Mouse (Mus musculus): ENCODE measurements around the gene Aldh1l1. TPM values are rescaled to one million over a fixed set of nuclear protein-coding genes. Genes with fewer than 3 reads are reported as not detected.
"Not testable (repeated sequence)": the region's sequence is repeated elsewhere in the genome, so short reads cannot be mapped to it uniquely, and the experiment has no call there.

The Aldh1l1 gene
- polyA plus RNA-seq, 1 experiment from 2014 or later, result 6.5 TPM

- WGBS, result 47% methylated on average over 6 of the region's 6 CpGs
- DNase-seq (ENCODE audit: low spot score) (no peak), ATAC-seq (replicated peaks; ENCODE audit: low FRiP score) (no peak)
- Histone ChIP-seq H3K36me3 (ENCODE audit: control insufficient read depth, insufficient read depth, low read length) (peaks cover 24% of the 10 kb centered on the region), H3K27me3 (replicated peaks; ENCODE audit: control insufficient read depth, insufficient read depth, low read length) (no peaks in the 10 kb centered on the region), H3K9me3 (ENCODE audit: control insufficient read depth, low read length) (no peaks in the 10 kb centered on the region), H3K9ac (ENCODE audit: low read depth, low read length) (peak overlapping the region; percentile 68), H3K4me2 (peak overlapping the region; percentile 63), H3K4me3 (ENCODE audit: low read depth, low read length) (peak overlapping the region; percentile 39), H3K27ac (ENCODE audit: low read depth, low read length) (peak overlapping the region; percentile 94), H3K4me1 (replicated peaks; ENCODE audit: control insufficient read depth, insufficient read depth, low read length) (peaks cover 53% of the 10 kb centered on the region)
Measured at GRCm38 (mm10) chr6:90624184-90624583, 138.0 kb downstream of the Aldh1l1 start.

GRCm38 (mm10) chr6:90624733-90625132 is 138.5 kb downstream of the Aldh1l1 start:
- H3K27me3 ChIP-seq (replicated peaks; ENCODE audit: control insufficient read depth, insufficient read depth, low read length), result no peaks in the 10 kb centered on the region
- ATAC-seq (replicated peaks; ENCODE audit: low FRiP score) (peak; percentile 37), DNase-seq (ENCODE audit: low spot score) (peak; percentile 46)
- peak overlapping the region; percentile 39 for H3K4me3 ChIP-seq (ENCODE audit: low read depth, low read length)
- H3K27ac ChIP-seq (ENCODE audit: low read depth, low read length), result peak overlapping the region; percentile 94
- H3K4me1 ChIP-seq (replicated peaks; ENCODE audit: control insufficient read depth, insufficient read depth, low read length), result peaks cover 50% of the 10 kb centered on the region
- peak overlapping the region; percentile 63 for H3K4me2 ChIP-seq
- peak overlapping the region; percentile 68 for H3K9ac ChIP-seq (ENCODE audit: low read depth, low read length)
- 42% methylated on average over 11 of the region's 11 CpGs for WGBS
- no peaks in the 10 kb centered on the region for H3K9me3 ChIP-seq (ENCODE audit: control insufficient read depth, low read length)
- peaks cover 24% of the 10 kb centered on the region for H3K36me3 ChIP-seq (ENCODE audit: control insufficient read depth, insufficient read depth, low read length)

DNA sequence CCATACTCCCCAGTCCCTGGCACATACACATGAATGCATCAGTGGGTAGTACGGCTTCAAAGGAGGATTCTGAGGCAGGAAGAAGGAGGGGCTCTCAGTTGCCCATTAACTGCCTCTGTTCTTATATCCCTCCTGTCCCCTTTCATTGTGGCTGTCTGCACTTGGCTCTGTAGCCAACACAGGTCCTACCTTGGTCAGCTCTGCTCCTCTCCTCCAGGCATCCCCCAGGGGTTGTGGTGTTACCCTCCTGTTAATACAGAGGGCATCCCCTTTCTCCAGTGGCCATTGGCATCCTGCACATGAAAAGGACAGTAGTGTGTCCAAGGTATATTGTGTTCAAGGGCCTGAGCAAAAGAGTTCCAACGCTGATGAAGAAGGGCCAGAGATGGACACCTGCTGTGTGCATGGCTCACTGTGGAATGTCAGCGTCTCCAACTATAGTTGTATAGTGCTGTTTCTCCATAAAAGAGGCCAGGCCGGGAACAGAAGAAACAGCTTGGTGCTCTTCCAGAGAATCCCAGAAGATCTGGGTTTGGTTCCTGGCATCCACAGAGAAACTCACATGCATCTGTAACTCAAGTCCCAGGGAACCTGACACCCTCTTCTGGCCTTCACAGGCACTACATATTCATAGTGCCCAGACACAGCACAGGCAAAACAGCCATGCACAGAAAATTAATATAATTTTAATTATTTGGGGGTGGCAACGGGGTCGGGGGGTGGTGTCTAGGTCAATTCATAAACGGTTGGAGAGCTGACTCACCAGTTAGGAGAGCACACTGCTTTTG is 139.2 kb downstream of the Aldh1l1 start:
- Histone ChIP-seq H3K27me3 (replicated peaks; ENCODE audit: control insufficient read depth, insufficient read depth, low read length) (no peaks in the 10 kb centered on the region), H3K9ac (ENCODE audit: low read depth, low read length) (peak overlapping the region; percentile 68), H3K9me3 (ENCODE audit: control insufficient read depth, low read length) (no peaks in the 10 kb centered on the region), H3K27ac (ENCODE audit: low read depth, low read length) (peak overlapping the region; percentile 94), H3K4me1 (replicated peaks; ENCODE audit: control insufficient read depth, insufficient read depth, low read length) (peaks cover 46% of the 10 kb centered on the region), H3K36me3 (ENCODE audit: control insufficient read depth, insufficient read depth, low read length) (peaks cover 28% of the 10 kb centered on the region), H3K4me3 (ENCODE audit: low read depth, low read length) (peak overlapping the region; percentile 39; the same call in 1 of the 2 replicates), H3K4me2 (peak overlapping the region; percentile 63)
- 79% methylated on average over 7 of the region's 7 CpGs for WGBS
- no peak for ATAC-seq (replicated peaks; ENCODE audit: low FRiP score)
- DNase-seq (ENCODE audit: low spot score), result no peak

GRCm38 (mm10) chr6:90627556-90627955 is 141.3 kb downstream of the Aldh1l1 start:
- Histone ChIP-seq H3K4me1 (replicated peaks; ENCODE audit: control insufficient read depth, insufficient read depth, low read length) (peaks cover 26% of the 10 kb centered on the region), H3K9ac (ENCODE audit: low read depth, low read length) (no peak overlapping the region; the same call in 1 of the 2 replicates)
- ATAC-seq (replicated peaks; ENCODE audit: low FRiP score), result no peak

GRCm38 (mm10) chr6:90629506-90629905 is 143.3 kb downstream of the Aldh1l1 start:
- Histone ChIP-seq H3K36me3 (ENCODE audit: control insufficient read depth, insufficient read depth, low read length) (peaks cover 30% of the 10 kb centered on the region), H3K4me3 (ENCODE audit: low read depth, low read length) (no peak overlapping the region), H3K4me2 (no peak overlapping the region), H3K27me3 (replicated peaks; ENCODE audit: control insufficient read depth, insufficient read depth, low read length) (no peaks in the 10 kb centered on the region), H3K9ac (ENCODE audit: low read depth, low read length) (no peak overlapping the region), H3K9me3 (ENCODE audit: control insufficient read depth, low read length) (no peaks in the 10 kb centered on the region), H3K4me1 (replicated peaks; ENCODE audit: control insufficient read depth, insufficient read depth, low read length) (peaks cover 11% of the 10 kb centered on the region), H3K27ac (ENCODE audit: low read depth, low read length) (no peak overlapping the region)
- DNase-seq (ENCODE audit: low spot score) (no peak), ATAC-seq (replicated peaks; ENCODE audit: low FRiP score) (no peak)
- 71% methylated on average over 6 of the region's 6 CpGs for WGBS

More at GRCm38 (mm10) chr6:90627556-90627955, 141.3 kb downstream of the Aldh1l1 start:
- Histone ChIP-seq H3K27ac (ENCODE audit: low read depth, low read length) (no peak overlapping the region), H3K4me2 (no peak overlapping the region), H3K9me3 (ENCODE audit: control insufficient read depth, low read length) (no peaks in the 10 kb centered on the region), H3K36me3 (ENCODE audit: control insufficient read depth, insufficient read depth, low read length) (peaks cover 30% of the 10 kb centered on the region), H3K27me3 (replicated peaks; ENCODE audit: control insufficient read depth, insufficient read depth, low read length) (no peaks in the 10 kb centered on the region), H3K4me3 (ENCODE audit: low read depth, low read length) (no peak overlapping the region)
- 81% methylated on average over 4 of the region's 4 CpGs for WGBS
- no peak for DNase-seq (ENCODE audit: low spot score)

GRCm38 (mm10) chr6:90630427-90630826 is 144.2 kb downstream of the Aldh1l1 start:
- whole genome bisulfite sequencing, result 86% methylated on average over 7 of the region's 7 CpGs
- peaks cover 28% of the 10 kb centered on the region; the same call in 1 of the 2 replicates for H3K36me3 ChIP-seq (ENCODE audit: control insufficient read depth, insufficient read depth, low read length)

GRCm38 (mm10) chr6:90632526-90632925 is 146.3 kb downstream of the Aldh1l1 start:
- not testable (repeated sequence) for ATAC-seq (replicated peaks; ENCODE audit: low FRiP score); H3K4me1 ChIP-seq (replicated peaks; ENCODE audit: control insufficient read depth, insufficient read depth, low read length); H3K4me2 ChIP-seq; H3K27ac ChIP-seq (ENCODE audit: low read depth, low read length); H3K9me3 ChIP-seq (ENCODE audit: control insufficient read depth, low read length); H3K27me3 ChIP-seq (replicated peaks; ENCODE audit: control insufficient read depth, insufficient read depth, low read length); H3K9ac ChIP-seq (ENCODE audit: low read depth, low read length); DNase-seq (ENCODE audit: low spot score); H3K4me3 ChIP-seq (ENCODE audit: low read depth, low read length)
- 84% methylated on average over 3 of the region's 3 CpGs for WGBS
- H3K36me3 ChIP-seq (ENCODE audit: control insufficient read depth, insufficient read depth, low read length), result peaks cover 22% of the 10 kb centered on the region; the same call in 1 of the 2 replicates

More at GRCm38 (mm10) chr6:90630427-90630826, 144.2 kb downstream of the Aldh1l1 start:
- H3K4me3 ChIP-seq (ENCODE audit: low read depth, low read length), result no peak overlapping the region
- H3K27me3 ChIP-seq (replicated peaks; ENCODE audit: control insufficient read depth, insufficient read depth, low read length), result no peaks in the 10 kb centered on the region
- DNase-seq (ENCODE audit: low spot score) (no peak), ATAC-seq (replicated peaks; ENCODE audit: low FRiP score) (no peak)
- H3K9ac ChIP-seq (ENCODE audit: low read depth, low read length), result no peak overlapping the region
- no peak overlapping the region for H3K4me2 ChIP-seq
- no peaks in the 10 kb centered on the region for H3K9me3 ChIP-seq (ENCODE audit: control insufficient read depth, low read length)
- H3K27ac ChIP-seq (ENCODE audit: low read depth, low read length), result no peak overlapping the region
- H3K4me1 ChIP-seq (replicated peaks; ENCODE audit: control insufficient read depth, insufficient read depth, low read length), result peaks cover 6% of the 10 kb centered on the region

DNA sequence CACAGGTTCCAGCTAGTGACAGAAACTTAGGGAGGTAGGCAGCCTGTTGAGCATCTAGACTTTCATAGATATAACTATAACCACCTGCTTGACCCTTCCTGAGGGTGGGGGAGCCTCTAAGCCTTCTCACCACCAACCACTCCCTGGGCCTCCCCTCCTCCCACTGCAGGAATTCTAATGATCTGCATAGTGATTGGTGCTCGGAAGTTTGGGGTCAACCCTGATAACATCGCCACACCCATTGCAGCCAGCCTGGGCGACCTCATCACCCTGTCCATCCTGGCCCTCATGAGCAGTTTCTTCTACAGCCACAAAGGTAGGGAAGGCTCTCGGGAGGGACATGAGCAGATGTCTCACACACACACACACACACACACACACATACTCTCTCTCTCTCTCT is 148.9 kb downstream of the Aldh1l1 start:
- DNase-seq (ENCODE audit: low spot score) (no peak), ATAC-seq (replicated peaks; ENCODE audit: low FRiP score) (no peak)
- H3K9me3 ChIP-seq (ENCODE audit: control insufficient read depth, low read length), result no peaks in the 10 kb centered on the region
- H3K4me1 ChIP-seq (replicated peaks; ENCODE audit: control insufficient read depth, insufficient read depth, low read length), result peaks cover 3% of the 10 kb centered on the region; the same call in 1 of the 2 replicates
- no peak overlapping the region for H3K4me3 ChIP-seq (ENCODE audit: low read depth, low read length)
- no peak overlapping the region for H3K9ac ChIP-seq (ENCODE audit: low read depth, low read length)
- H3K4me2 ChIP-seq, result no peak overlapping the region
- WGBS, result 36% methylated on average over 4 of the region's 4 CpGs
- no peak overlapping the region for H3K27ac ChIP-seq (ENCODE audit: low read depth, low read length)
- no peaks in the 10 kb centered on the region for H3K27me3 ChIP-seq (replicated peaks; ENCODE audit: control insufficient read depth, insufficient read depth, low read length)
- H3K36me3 ChIP-seq (ENCODE audit: control insufficient read depth, insufficient read depth, low read length), result peaks cover 22% of the 10 kb centered on the region; the same call in 1 of the 2 replicates
